Mouse (Mus musculus): ENCODE results near the gene Ppp1r2.
A peak's percentile ranks its signal among the peaks of the same experiment; 100 is the strongest.
"Not testable (repeated sequence)": the region's sequence is repeated elsewhere in the genome, so short reads cannot be mapped to it uniquely, and the experiment has no call there.

Gene Ppp1r2

GRCm38 (mm10) chr16:31274674-31275460 lies at the start of gene Ppp1r2:
Gene Ppp1r2, minus strand, starts transcription at chr16:31275277.
- peak; percentile 79 for DNase-seq (ENCODE audit: low read depth, low spot score)

GRCm38 (mm10) chr16:31321501-31321900 lies 46.4 kb upstream of the Ppp1r2 start:
- DNase-seq (ENCODE audit: low read depth, low spot score): no peak

- no peak for DNase-seq (ENCODE audit: low read depth, low spot score)
Measured at GRCm38 (mm10) chr16:31320954-31321353, 45.9 kb upstream of the Ppp1r2 start.

- not testable (repeated sequence) for DNase-seq (ENCODE audit: low read depth, low spot score)
Measured at GRCm38 (mm10) chr16:31319723-31320122, 44.6 kb upstream of the Ppp1r2 start.

GRCm38 (mm10) chr16:31319316-31319715 lies 44.2 kb upstream of the Ppp1r2 start:
- DNase-seq (ENCODE audit: low read depth, low spot score): no peak

GRCm38 (mm10) chr16:31318418-31318817 lies 43.3 kb upstream of the Ppp1r2 start:
- DNase-seq (ENCODE audit: low read depth, low spot score): no peak

- DNase-seq (ENCODE audit: low read depth, low spot score): not testable (repeated sequence)
Measured at GRCm38 (mm10) chr16:31316246-31317143, 41.4 kb upstream of the Ppp1r2 start.

- no peak for DNase-seq (ENCODE audit: low read depth, low spot score)
Measured at GRCm38 (mm10) chr16:31315294-31315693, 40.2 kb upstream of the Ppp1r2 start.

- DNase-seq (ENCODE audit: low read depth, low spot score): no peak
Measured at GRCm38 (mm10) chr16:31314497-31315233, 39.6 kb upstream of the Ppp1r2 start, which contains the start of gene Apod. Gene Apod, minus strand, starts transcription at chr16:31314808.

- no peak for DNase-seq (ENCODE audit: low read depth, low spot score)
Measured at GRCm38 (mm10) chr16:31313611-31314010, 38.5 kb upstream of the Ppp1r2 start.

- no peak for DNase-seq (ENCODE audit: low read depth, low spot score)
Measured at GRCm38 (mm10) chr16:31312296-31312695, 37.2 kb upstream of the Ppp1r2 start.

- no peak for DNase-seq (ENCODE audit: low read depth, low spot score)
Measured at GRCm38 (mm10) chr16:31305199-31305919, 30.3 kb upstream of the Ppp1r2 start.

GRCm38 (mm10) chr16:31303276-31303675 lies 28.2 kb upstream of the Ppp1r2 start:
- DNase-seq (ENCODE audit: low read depth, low spot score): no peak

- DNase-seq (ENCODE audit: low read depth, low spot score): no peak
Measured at GRCm38 (mm10) chr16:31300883-31301532, 25.9 kb upstream of the Ppp1r2 start.

GRCm38 (mm10) chr16:31300467-31300866 lies 25.4 kb upstream of the Ppp1r2 start:
- DNase-seq (ENCODE audit: low read depth, low spot score): no peak

GRCm38 (mm10) chr16:31299960-31300353 lies 24.9 kb upstream of the Ppp1r2 start:
- no peak for DNase-seq (ENCODE audit: low read depth, low spot score)

- DNase-seq (ENCODE audit: low read depth, low spot score): no peak
Measured at GRCm38 (mm10) chr16:31299164-31299959, 24.3 kb upstream of the Ppp1r2 start.

GRCm38 (mm10) chr16:31297113-31297512 lies 22.0 kb upstream of the Ppp1r2 start:
- no peak for DNase-seq (ENCODE audit: low read depth, low spot score)

- no peak for DNase-seq (ENCODE audit: low read depth, low spot score)
Measured at GRCm38 (mm10) chr16:31293761-31294160, 18.7 kb upstream of the Ppp1r2 start.

Data from brain, embryonic 18.5 days (tissue).